Mouse (Mus musculus) neural tube, embryonic 11.5 days (tissue): ENCODE results near the gene Fbxo39. TPM values are rescaled to one million over a fixed set of nuclear protein-coding genes. Genes with fewer than 3 reads are reported as not detected.

Experiments used
- ATAC-seq: fragments of 200-750 bp; cut with Nextera tagmentation; 2 replicates; pipeline ENCODE4 v1.8.0; 2017; ENCODE audit warnings: moderate number of reproducible peaks, mild to moderate bottlenecking, moderate TSS enrichment, moderate library complexity; ENCODE audit not compliant: insufficient read depth, low FRiP score, low TSS enrichment
- DNase-seq: peaks from one replicate; pipeline ENCODE4 v3.0.0-alpha.2; 2015; ENCODE audit warnings: low spot score
- H3K27ac ChIP-seq: fragments of 300-500 bp; sonication (generic); 2 replicates; pipeline ENCODE4 v1.5.1; 2014; ENCODE audit warnings: low read depth, mild to moderate bottlenecking, low read length
- H3K27me3 ChIP-seq: fragments of 300-500 bp; sonication (generic); 2 replicates; pipeline ENCODE4 v1.6.1; 2014; ENCODE audit warnings: mild to moderate bottlenecking, low read length, mixed read lengths; ENCODE audit not compliant: control insufficient read depth, insufficient read depth
- H3K36me3 ChIP-seq: fragments of 300-500 bp; sonication (generic); 2 replicates; pipeline ENCODE4 v1.6.1; 2014; ENCODE audit warnings: mild to moderate bottlenecking, low read length, moderate library complexity, mixed read lengths; ENCODE audit not compliant: control insufficient read depth, insufficient read depth
- H3K4me1 ChIP-seq: fragments of 300-500 bp; sonication (generic); 2 replicates; pipeline ENCODE4 v1.6.1; 2014; ENCODE audit warnings: low read length, mixed read lengths; ENCODE audit not compliant: control insufficient read depth, insufficient read depth
- H3K4me2 ChIP-seq: fragments of 300-500 bp; sonication (generic); 2 replicates; pipeline ENCODE4 v1.6.1; 2014; ENCODE audit warnings: low read depth, mild to moderate bottlenecking, moderate library complexity
- H3K4me3 ChIP-seq: fragments of 300-500 bp; sonication (generic); 2 replicates; pipeline ENCODE4 v1.5.1; 2014; ENCODE audit warnings: low read depth, low read length
- H3K9ac ChIP-seq: fragments of 300-500 bp; sonication (generic); 2 replicates; pipeline ENCODE4 v1.6.1; 2014; ENCODE audit warnings: mild to moderate bottlenecking, low read length
- H3K9me3 ChIP-seq: fragments of 300-500 bp; sonication (generic); 2 replicates; pipeline ENCODE4 v1.6.1; 2016; ENCODE audit warnings: low read length; ENCODE audit not compliant: control insufficient read depth
- WGBS: fragments of 180-500 bp; shearing (Covaris S2); extraction: QIAGEN DNeasy Blood & Tissue Kit; methylation state at CpG from one replicate; pipeline ENCODE4 v1.1.7; 2014; 5-methylcytosine and 5-hydroxymethylcytosine counted together
- polyA plus RNA-seq: library from polyadenylated mRNA; unstranded; fragments of >200 nt; fragmentation: Nextera tagmentation; extraction: Ambion mirVana; gene quantifications from 2 replicates; pipeline ENCODE4 v1.2.1, GENCODE M21; 2014

The Fbxo39 gene
- polyA plus RNA-seq, 1 experiment from 2014 or later: not detected

DNA sequence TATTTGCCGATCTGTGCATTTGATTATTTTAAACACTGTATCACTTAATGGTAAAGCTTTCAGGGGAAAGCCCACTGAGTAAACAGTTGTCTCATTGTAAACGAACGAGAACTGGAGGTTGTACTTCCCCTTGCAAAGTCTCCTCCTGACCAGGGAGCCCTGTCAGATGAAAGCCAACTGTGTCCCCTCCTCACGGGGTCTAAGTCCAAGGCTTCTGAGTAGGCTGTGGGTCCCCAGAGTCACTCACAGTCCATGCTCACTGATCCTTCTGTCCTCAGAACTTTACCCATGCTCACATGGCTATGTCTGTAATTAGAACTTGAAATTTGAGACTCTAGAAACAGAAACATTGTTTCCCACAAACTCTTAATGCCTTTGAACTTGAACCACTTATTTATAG lies 35.4 kb downstream of the Fbxo39 start:
- no peak overlapping the region for H3K27ac ChIP-seq
- no peak for ATAC-seq
- no peaks in the 10 kb centered on the region for H3K4me1 ChIP-seq
- no peak overlapping the region for H3K9ac ChIP-seq
- WGBS: 69% methylated on average over 4 of the region's 4 CpGs
- no peaks in the 10 kb centered on the region for H3K9me3 ChIP-seq
- no peaks in the 10 kb centered on the region for H3K27me3 ChIP-seq
- DNase-seq: no peak
- H3K36me3 ChIP-seq: no peaks in the 10 kb centered on the region
- no peak overlapping the region for H3K4me3 ChIP-seq
- no peak overlapping the region for H3K4me2 ChIP-seq

DNA sequence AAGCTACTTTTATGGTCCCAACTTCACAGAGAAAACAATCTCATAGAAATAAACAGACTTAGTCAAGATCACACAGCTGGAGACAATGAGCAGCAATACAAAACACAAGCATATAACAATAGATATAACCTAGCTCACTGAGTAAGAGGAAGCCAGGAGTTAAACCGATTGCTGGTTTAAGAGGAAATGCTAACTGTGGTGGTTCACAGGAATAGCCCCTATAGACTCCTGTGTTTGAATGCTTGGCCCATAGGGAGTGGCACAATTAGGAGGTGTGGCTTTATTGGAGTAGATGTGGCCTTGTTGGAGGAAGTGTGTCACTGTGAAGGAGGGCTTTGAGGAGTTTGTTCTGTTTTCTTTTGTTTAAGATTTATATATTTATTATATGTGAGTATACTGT lies 38.0 kb downstream of the Fbxo39 start:
- Histone ChIP-seq H3K36me3 (no peaks in the 10 kb centered on the region), H3K27me3 (no peaks in the 10 kb centered on the region), H3K27ac (no peak overlapping the region), H3K4me3 (no peak overlapping the region), H3K4me2 (no peak overlapping the region), H3K9me3 (no peaks in the 10 kb centered on the region), H3K9ac (no peak overlapping the region), H3K4me1 (no peaks in the 10 kb centered on the region)
- no peak for DNase-seq
- no peak for ATAC-seq
- WGBS: 56% methylated on average over 1 of the region's 1 CpGs

DNA sequence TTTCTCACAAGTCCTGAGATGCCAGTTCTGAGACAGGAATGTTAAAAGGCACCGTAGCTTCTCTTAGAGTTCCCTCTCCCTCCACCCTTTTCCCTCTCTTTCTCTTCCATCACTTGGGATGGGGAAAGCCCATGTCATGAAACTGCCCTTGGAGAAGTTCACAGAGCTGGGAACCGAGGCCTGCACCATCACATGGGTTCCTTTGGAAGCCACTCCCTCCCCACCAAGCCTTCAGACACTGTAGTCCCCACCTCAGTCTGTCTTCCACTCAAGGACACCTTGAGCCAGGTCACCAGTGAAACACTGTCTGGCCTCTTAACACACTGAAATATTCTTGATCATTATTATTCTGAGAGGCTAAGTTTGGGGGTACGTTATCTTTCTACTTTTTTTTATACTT lies 38.9 kb downstream of the Fbxo39 start:
- H3K27ac ChIP-seq: no peak overlapping the region
- 84% methylated on average over 3 of the region's 3 CpGs for WGBS
- H3K9ac ChIP-seq: no peak overlapping the region
- H3K9me3 ChIP-seq: no peaks in the 10 kb centered on the region
- no peak for DNase-seq
- no peaks in the 10 kb centered on the region for H3K36me3 ChIP-seq
- ATAC-seq: no peak
- no peaks in the 10 kb centered on the region for H3K4me1 ChIP-seq
- no peaks in the 10 kb centered on the region for H3K27me3 ChIP-seq
- no peak overlapping the region for H3K4me2 ChIP-seq
- H3K4me3 ChIP-seq: no peak overlapping the region

DNA sequence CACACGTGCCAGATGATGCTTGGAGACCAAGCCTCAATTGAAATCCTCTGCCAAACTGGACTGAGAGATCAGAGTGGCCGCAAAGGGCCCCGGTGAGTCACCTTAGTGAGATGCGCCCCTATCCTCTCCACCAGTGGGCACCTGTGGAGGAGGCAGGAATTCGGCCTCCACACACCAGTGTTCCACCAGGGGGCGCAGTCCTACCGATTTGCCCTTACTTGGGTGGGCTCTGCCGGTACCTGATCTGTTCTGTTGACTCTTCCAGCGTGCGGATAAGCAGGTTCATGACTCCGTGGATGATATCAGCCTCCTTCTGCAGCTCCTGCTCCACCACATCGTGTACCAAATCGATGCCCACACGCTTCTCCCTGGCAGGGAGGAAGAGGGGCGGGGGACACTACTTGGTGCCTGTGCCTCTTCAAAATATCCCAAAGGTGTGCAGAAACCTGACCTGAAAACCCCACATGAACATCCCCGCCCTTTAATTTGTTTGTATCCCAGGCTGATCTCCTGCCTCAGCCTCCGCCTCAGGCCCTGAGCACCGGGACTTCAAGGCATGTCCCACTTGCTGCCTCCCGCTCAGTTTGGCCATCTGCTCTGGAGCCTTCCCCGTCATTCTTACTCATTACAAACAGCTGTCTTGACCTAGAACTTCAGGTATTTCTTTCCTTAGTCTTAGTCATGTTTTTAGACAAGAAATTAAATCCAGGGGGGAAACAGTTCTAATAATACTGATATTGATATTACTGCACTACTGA lies 40.9 kb downstream of the Fbxo39 start:
- H3K4me3 ChIP-seq: no peak overlapping the region
- WGBS: 23% methylated on average over 20 of the region's 20 CpGs
- no peaks in the 10 kb centered on the region for H3K4me1 ChIP-seq
- H3K9ac ChIP-seq: no peak overlapping the region
- H3K27me3 ChIP-seq: no peaks in the 10 kb centered on the region
- H3K36me3 ChIP-seq: no peaks in the 10 kb centered on the region
- ATAC-seq (no peak), DNase-seq (peak; percentile 77)
- no peak overlapping the region for H3K27ac ChIP-seq
- H3K4me2 ChIP-seq: no peak overlapping the region
- no peaks in the 10 kb centered on the region for H3K9me3 ChIP-seq

- Histone ChIP-seq H3K9me3 (no peaks in the 10 kb centered on the region), H3K27me3 (no peaks in the 10 kb centered on the region), H3K36me3 (no peaks in the 10 kb centered on the region), H3K4me2 (peak overlapping the region; percentile 80), H3K4me1 (no peaks in the 10 kb centered on the region), H3K4me3 (peak overlapping the region; percentile 45), H3K9ac (peak overlapping the region; percentile 74), H3K27ac (peak overlapping the region; percentile 39; the same call in 1 of the 2 replicates)
- DNase-seq: peak; percentile 89
- 10% methylated on average over 42 of the region's 42 CpGs for WGBS
- peak; percentile 71 for ATAC-seq
Observed at GRCm38 (mm10) chr11:72361385-72362346, 47.4 kb downstream of the Fbxo39 start.

DNA sequence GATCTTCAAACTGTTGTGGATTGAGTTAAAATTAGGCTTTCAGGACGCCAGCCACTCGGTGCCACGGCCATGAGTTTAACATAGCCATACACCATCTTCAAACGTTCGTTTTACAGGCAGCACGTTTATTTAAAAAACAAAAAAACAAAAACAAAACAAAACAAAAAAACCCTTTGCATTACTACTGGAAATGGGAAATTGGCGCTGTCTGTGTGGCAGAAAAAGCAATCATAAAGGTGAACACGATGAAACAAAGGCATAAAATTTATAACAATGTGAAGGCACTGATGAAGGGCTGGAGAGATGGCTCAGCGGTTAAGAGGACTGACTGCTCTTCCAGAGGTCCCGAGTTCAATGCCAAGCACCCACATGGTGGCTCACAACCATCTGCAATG lies 48.1 kb downstream of the Fbxo39 start, which contains the start of gene Tekt1:
TSS of gene Tekt1 (minus strand) at position 96 of the 395 bp plus-strand sequence.
- no peak for ATAC-seq

GRCm38 (mm10) chr11:72363523-72364240 lies 49.4 kb downstream of the Fbxo39 start:
- Histone ChIP-seq H3K4me2 (no peak overlapping the region), H3K4me3 (no peak overlapping the region), H3K9ac (no peak overlapping the region), H3K27ac (no peak overlapping the region), H3K27me3 (no peaks in the 10 kb centered on the region), H3K9me3 (no peaks in the 10 kb centered on the region), H3K36me3 (no peaks in the 10 kb centered on the region), H3K4me1 (no peaks in the 10 kb centered on the region)
- ATAC-seq (no peak), DNase-seq (no peak)
- WGBS: 88% methylated on average over 8 of the region's 8 CpGs

More for the DNA sequence above, 48.1 kb downstream of the Fbxo39 start, which contains the start of gene Tekt1:
- WGBS: 39% methylated on average over 10 of the region's 10 CpGs
- peak within 1 kb of the TSS; percentile 39; the same call in 1 of the 2 replicates for H3K27ac ChIP-seq
- peak within 1 kb of the TSS; percentile 45 for H3K4me3 ChIP-seq
- H3K27me3 ChIP-seq: no peaks in the 10 kb centered on the region
- DNase-seq: no peak
- no peaks in the 10 kb centered on the region for H3K4me1 ChIP-seq
- peak within 1 kb of the TSS; percentile 80 for H3K4me2 ChIP-seq
- H3K9ac ChIP-seq: peak within 1 kb of the TSS; percentile 74
- no peaks in the 10 kb centered on the region for H3K36me3 ChIP-seq
- no peaks in the 10 kb centered on the region for H3K9me3 ChIP-seq

GRCm38 (mm10) chr11:72364526-72364925 lies 50.3 kb downstream of the Fbxo39 start:
- 96% methylated on average over 5 of the region's 5 CpGs for WGBS
- ATAC-seq (no peak), DNase-seq (no peak)

More at GRCm38 (mm10) chr11:72364526-72364925, 50.3 kb downstream of the Fbxo39 start:
- H3K27ac ChIP-seq: no peak overlapping the region
- no peak overlapping the region for H3K4me3 ChIP-seq
- no peak overlapping the region for H3K4me2 ChIP-seq
- H3K9me3 ChIP-seq: no peaks in the 10 kb centered on the region
- no peaks in the 10 kb centered on the region for H3K36me3 ChIP-seq
- H3K4me1 ChIP-seq: no peaks in the 10 kb centered on the region
- H3K9ac ChIP-seq: no peak overlapping the region
- H3K27me3 ChIP-seq: no peaks in the 10 kb centered on the region
